Mouse (Mus musculus) limb, embryonic 12.5 days (tissue): ENCODE results near the gene Ppp1r3d. TPM values are rescaled to one million over a fixed set of nuclear protein-coding genes. Genes with fewer than 3 reads are reported as not detected.

ENCODE experiments used
- ATAC-seq: fragments of 200-750 bp; cut with Nextera tagmentation; 2 replicates; pipeline ENCODE4 v1.8.0; 2017; ENCODE audit warnings: low read depth, moderate TSS enrichment; ENCODE audit not compliant: insufficient number of reproducible peaks, insufficient read depth, low FRiP score, low TSS enrichment
- H3K27ac ChIP-seq: fragments of 300-500 bp; sonication (generic); 2 replicates; pipeline ENCODE4 v1.5.1; 2016; ENCODE audit warnings: mild to moderate bottlenecking, moderate library complexity
- H3K27me3 ChIP-seq: fragments of 300-500 bp; sonication (generic); 2 replicates; pipeline ENCODE4 v1.6.1; 2016; ENCODE audit warnings: mild to moderate bottlenecking, moderate library complexity
- H3K36me3 ChIP-seq: fragments of 300-500 bp; sonication (generic); 2 replicates; pipeline ENCODE4 v1.6.1; 2016; ENCODE audit warnings: mild to moderate bottlenecking, moderate library complexity
- H3K4me1 ChIP-seq: fragments of 300-500 bp; sonication (generic); replicated peaks from 2 replicates; pipeline ENCODE4 v1.6.1; 2016
- H3K4me2 ChIP-seq: fragments of 300-500 bp; sonication (generic); 2 replicates; pipeline ENCODE4 v1.6.1; 2016; ENCODE audit warnings: mild to moderate bottlenecking, moderate library complexity
- H3K4me3 ChIP-seq: fragments of 300-500 bp; sonication (generic); replicated peaks from 2 replicates; pipeline ENCODE4 v1.5.1; 2016; ENCODE audit warnings: mild to moderate bottlenecking
- H3K9ac ChIP-seq: fragments of 300-500 bp; sonication (generic); replicated peaks from 2 replicates; pipeline ENCODE4 v1.6.1; 2016; ENCODE audit warnings: mild to moderate bottlenecking, moderate library complexity
- H3K9me3 ChIP-seq: fragments of 300-500 bp; sonication (generic); 2 replicates; pipeline ENCODE4 v1.6.1; 2016; ENCODE audit warnings: mild to moderate bottlenecking, moderate library complexity
- WGBS: fragments of 180-500 bp; shearing (Covaris S2); methylation state at CpG from one replicate; pipeline ENCODE4 v1.1.7; 2016; 5-methylcytosine and 5-hydroxymethylcytosine counted together
- polyA plus RNA-seq: library from polyadenylated mRNA; unstranded; fragments of >200 nt; fragmentation: Nextera tagmentation; extraction: Ambion mirVana; gene quantifications from 2 replicates; pipeline ENCODE4 v1.2.1, GENCODE M21; 2016

The Ppp1r3d gene
- polyA plus RNA-seq = 3.5 and 3.9 TPM in 2 replicates

- Histone ChIP-seq H3K36me3 (peaks cover 13% of the 10 kb centered on the region; the same call in 1 of the 2 replicates), H3K4me2 (peak within 1 kb of the TSS; percentile 98), H3K9ac (peak within 1 kb of the TSS; percentile 68), H3K4me3 (peak within 1 kb of the TSS; percentile 74), H3K27me3 (peaks cover 39% of the 10 kb centered on the region), H3K4me1 (peaks cover 27% of the 10 kb centered on the region), H3K27ac (peak within 1 kb of the TSS; percentile 64; the same call in 1 of the 2 replicates), H3K9me3 (no peaks in the 10 kb centered on the region)
- under 1% methylated on average over 52 of the region's 74 CpGs for WGBS
- ATAC-seq = peak; percentile 81
These were observed at the start of gene Ppp1r3d, which contains the start of gene Fam217b for GRCm38 (mm10) chr2:178414261-178415149. Gene Ppp1r3d (minus strand): TSS chr2:178414472. Gene Fam217b (plus strand): TSS chr2:178414524.

- Histone ChIP-seq H3K36me3 (no peaks in the 10 kb centered on the region), H3K27me3 (no peaks in the 10 kb centered on the region), H3K4me1 (peaks cover 8% of the 10 kb centered on the region), H3K4me3 (no peak overlapping the region), H3K27ac (no peak overlapping the region), H3K9me3 (no peaks in the 10 kb centered on the region), H3K4me2 (no peak overlapping the region), H3K9ac (no peak overlapping the region)
- ATAC-seq = no peak
- WGBS = 67% methylated on average over 5 of the region's 5 CpGs
These were observed 46.1 kb upstream of the Ppp1r3d start for GRCm38 (mm10) chr2:178460353-178460752.

GRCm38 (mm10) chr2:178457414-178457813 lies 43.1 kb upstream of the Ppp1r3d start:
- Histone ChIP-seq H3K9ac (no peak overlapping the region), H3K4me2 (no peak overlapping the region), H3K9me3 (no peaks in the 10 kb centered on the region), H3K36me3 (no peaks in the 10 kb centered on the region), H3K4me1 (peaks cover 15% of the 10 kb centered on the region), H3K27me3 (no peaks in the 10 kb centered on the region), H3K27ac (no peak overlapping the region), H3K4me3 (no peak overlapping the region)
- no peak for ATAC-seq
- 79% methylated on average over 6 of the region's 6 CpGs for WGBS

- H3K4me1 ChIP-seq = peaks cover 27% of the 10 kb centered on the region
- ATAC-seq = peak; percentile 67
- WGBS = 11% methylated on average over 17 of the region's 17 CpGs
- peak overlapping the region; percentile 68; the same call in 1 of the 2 replicates for H3K27ac ChIP-seq
- no peak overlapping the region for H3K4me3 ChIP-seq
- no peaks in the 10 kb centered on the region for H3K36me3 ChIP-seq
- H3K9ac ChIP-seq = no peak overlapping the region
- no peaks in the 10 kb centered on the region for H3K27me3 ChIP-seq
- peak overlapping the region; percentile 37 for H3K4me2 ChIP-seq
- H3K9me3 ChIP-seq = no peaks in the 10 kb centered on the region
These were observed 40.6 kb upstream of the Ppp1r3d start for GRCm38 (mm10) chr2:178454664-178455516.

GRCm38 (mm10) chr2:178450961-178451360 lies 36.7 kb upstream of the Ppp1r3d start:
- Histone ChIP-seq H3K4me3 (no peak overlapping the region), H3K36me3 (no peaks in the 10 kb centered on the region), H3K4me2 (no peak overlapping the region), H3K9ac (no peak overlapping the region), H3K27ac (no peak overlapping the region), H3K4me1 (peaks cover 23% of the 10 kb centered on the region), H3K27me3 (no peaks in the 10 kb centered on the region), H3K9me3 (no peaks in the 10 kb centered on the region)
- no peak for ATAC-seq
- 51% methylated on average over 10 of the region's 10 CpGs for WGBS

- no peak overlapping the region for H3K9ac ChIP-seq
- H3K4me3 ChIP-seq = no peak overlapping the region
- 13% methylated on average over 2 of the region's 2 CpGs for WGBS
- H3K27me3 ChIP-seq = no peaks in the 10 kb centered on the region
- H3K36me3 ChIP-seq = no peaks in the 10 kb centered on the region
- ATAC-seq = no peak
- no peak overlapping the region for H3K4me2 ChIP-seq
- H3K27ac ChIP-seq = no peak overlapping the region
- H3K9me3 ChIP-seq = no peaks in the 10 kb centered on the region
- peaks cover 18% of the 10 kb centered on the region for H3K4me1 ChIP-seq
These were observed 36.0 kb upstream of the Ppp1r3d start for GRCm38 (mm10) chr2:178450236-178450635.

GRCm38 (mm10) chr2:178449386-178449785 lies 35.1 kb upstream of the Ppp1r3d start:
- H3K4me1 ChIP-seq = peaks cover 12% of the 10 kb centered on the region
- H3K9ac ChIP-seq = no peak overlapping the region
- 79% methylated on average over 4 of the region's 4 CpGs for WGBS
- H3K9me3 ChIP-seq = no peaks in the 10 kb centered on the region
- H3K4me3 ChIP-seq = no peak overlapping the region
- no peak overlapping the region for H3K27ac ChIP-seq
- no peak for ATAC-seq
- no peaks in the 10 kb centered on the region for H3K27me3 ChIP-seq
- H3K36me3 ChIP-seq = no peaks in the 10 kb centered on the region
- H3K4me2 ChIP-seq = no peak overlapping the region

GRCm38 (mm10) chr2:178437311-178437710 lies 23.0 kb upstream of the Ppp1r3d start:
- Histone ChIP-seq H3K27me3 (no peaks in the 10 kb centered on the region), H3K4me2 (no peak overlapping the region), H3K9me3 (no peaks in the 10 kb centered on the region), H3K36me3 (no peaks in the 10 kb centered on the region), H3K9ac (no peak overlapping the region), H3K27ac (no peak overlapping the region), H3K4me1 (peaks cover 4% of the 10 kb centered on the region), H3K4me3 (no peak overlapping the region)
- ATAC-seq = no peak
- WGBS = 61% methylated on average over 9 of the region's 9 CpGs

- 69% methylated on average over 2 of the region's 2 CpGs for WGBS
- Histone ChIP-seq H3K9ac (no peak overlapping the region), H3K4me2 (no peak overlapping the region), H3K4me3 (no peak overlapping the region), H3K36me3 (no peaks in the 10 kb centered on the region), H3K4me1 (peaks cover 15% of the 10 kb centered on the region), H3K27me3 (no peaks in the 10 kb centered on the region), H3K9me3 (no peaks in the 10 kb centered on the region), H3K27ac (no peak overlapping the region)
- ATAC-seq = no peak
These were observed 19.6 kb upstream of the Ppp1r3d start for GRCm38 (mm10) chr2:178433903-178434302.

- H3K9me3 ChIP-seq = no peaks in the 10 kb centered on the region
- ATAC-seq = no peak
- peaks cover 15% of the 10 kb centered on the region for H3K4me1 ChIP-seq
- WGBS = 83% methylated on average over 2 of the region's 2 CpGs
- no peak overlapping the region for H3K9ac ChIP-seq
- H3K27ac ChIP-seq = no peak overlapping the region
- no peak overlapping the region for H3K4me3 ChIP-seq
- no peak overlapping the region for H3K4me2 ChIP-seq
- H3K36me3 ChIP-seq = no peaks in the 10 kb centered on the region
- no peaks in the 10 kb centered on the region for H3K27me3 ChIP-seq
These were observed 19.2 kb upstream of the Ppp1r3d start for GRCm38 (mm10) chr2:178433495-178433894.

GRCm38 (mm10) chr2:178430231-178430630 lies 16.0 kb upstream of the Ppp1r3d start, which contains the start of gene Cdh26:
Gene Cdh26 (plus strand): TSS chr2:178430531.
- Histone ChIP-seq H3K36me3 (no peaks in the 10 kb centered on the region), H3K27me3 (no peaks in the 10 kb centered on the region), H3K4me1 (peaks cover 11% of the 10 kb centered on the region), H3K4me3 (no peak within 1 kb of the TSS), H3K4me2 (no peak within 1 kb of the TSS), H3K9me3 (no peaks in the 10 kb centered on the region), H3K9ac (no peak within 1 kb of the TSS), H3K27ac (no peak within 1 kb of the TSS)
- 89% methylated on average over 4 of the region's 4 CpGs for WGBS
- no peak for ATAC-seq
